Mouse (Mus musculus): ENCODE data around the gene 1700020N01Rik.

DNA sequence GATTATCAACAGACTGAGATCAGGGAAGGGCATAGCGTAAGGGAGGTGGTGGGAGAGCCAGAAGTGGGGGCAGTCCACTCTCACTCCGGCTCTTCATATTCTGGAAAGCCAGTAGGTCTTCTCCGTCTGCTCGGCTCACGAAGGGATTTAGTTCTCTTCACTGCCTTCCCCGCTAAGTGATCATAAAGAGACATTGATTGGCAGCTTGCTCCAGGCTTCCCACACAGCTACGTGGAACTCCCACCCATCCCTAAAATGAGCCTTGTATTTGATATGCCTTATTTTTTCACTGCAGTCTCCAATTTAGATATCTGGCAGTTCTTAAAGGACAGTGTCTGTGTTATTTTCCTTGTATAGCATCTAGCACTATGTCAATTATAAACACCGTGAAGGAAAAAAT lies 11.5 kb downstream of the 1700020N01Rik start:
- TF ChIP-seq CTCF (IDR thresholded peaks at IDR 0.05; ENCODE audit: low read depth) (no peak), EP300 (IDR thresholded peaks at IDR 0.05; ENCODE audit: low read depth) (no peak)

All from liver, embryonic 14.5 days (tissue).